Mouse (Mus musculus): ENCODE measurements at regions not wholly inside any gene's neighbourhood (a gene's known extent, or its start where the extent isn't known, plus 50 kb on each side); places are given as distances from the start of the nearest gene placed in this dataset.

DNA sequence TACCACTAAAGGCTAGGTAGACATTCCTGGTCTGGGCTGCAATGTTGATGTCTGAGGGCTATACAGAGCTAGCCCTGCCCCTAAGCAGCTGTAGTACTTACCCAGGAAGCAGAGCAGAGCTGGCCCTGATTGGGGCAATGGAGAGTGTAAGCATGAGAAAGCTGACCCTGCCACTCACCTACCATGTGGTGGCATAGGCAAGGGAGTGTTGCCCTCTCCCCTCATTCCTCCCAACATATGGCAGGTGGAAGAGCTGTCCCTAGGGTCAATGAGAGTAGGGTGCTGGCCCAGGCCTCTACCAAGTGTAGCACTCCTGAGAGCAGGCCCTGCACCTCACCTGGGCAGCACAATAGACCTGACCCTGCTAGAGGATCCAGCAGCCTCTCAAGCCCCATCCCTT lies 136.4 kb downstream of the Srek1 start:
- Histone ChIP-seq H3K4me1 (ENCODE audit: control insufficient read depth in 1 of 2, insufficient read depth in 2 of 2) (no peaks in the 10 kb centered on the region), H3K27ac (ENCODE audit: insufficient read depth, low read depth) (no peak overlapping the region), H3K4me2 (ENCODE audit: insufficient read depth, low read depth, poor library complexity, severe bottlenecking) (no peak overlapping the region), H3K36me3 (replicated peaks in 1 of 2; ENCODE audit: control insufficient read depth in 1 of 2, insufficient read depth in 1 of 2, low read length in 1 of 2) (no peaks in the 10 kb centered on the region), H3K9me3 (replicated peaks; ENCODE audit: low read length) (no peaks in the 10 kb centered on the region), H3K4me3 (replicated peaks in 1 of 3; ENCODE audit: low read depth in 2 of 3, low read length in 2 of 3, poor library complexity in 1 of 3) (no peak overlapping the region), H3K9ac (ENCODE audit: insufficient read depth, low read depth) (no peak overlapping the region), H3K79me2 (replicated peaks; ENCODE audit: control insufficient read depth, extremely low read depth, insufficient read depth, poor library complexity, severe bottlenecking) (no peaks in the 10 kb centered on the region), H3K27me3 (replicated peaks) (no peaks in the 10 kb centered on the region)
- dilution Hi-C loops (cut with MboI; ENCODE audit: extremely low pct_ligation_motif_present, extremely low pct_unique_long_range_greater_than_20kb, low sequenced_read_pairs): no loop called here
- no peak for DNase-seq (ENCODE audit: extremely low read depth)
- in situ Hi-C loops (cut with MboI; ENCODE audit: low pct_ligation_motif_present, low pct_unique_long_range_greater_than_20kb, low sequenced_read_pairs): loop anchor here (10.0 kb wide), 1 partner anchor 123 kb away; no protein-coding TSS in a partner anchor
- TF ChIP-seq MXI1 (IDR thresholded peaks at IDR 0.05; ENCODE audit: low read depth, low read length): no peak
- no peak for TF ChIP-seq ZNF384 (IDR thresholded peaks at IDR 0.05; ENCODE audit: low read depth, low read length)
- no peak for TF ChIP-seq ELF1 (IDR thresholded peaks at IDR 0.05; ENCODE audit: low read depth, low read length)
- TF ChIP-seq POLR2AphosphoS2 (IDR thresholded peaks at IDR 0.05; ENCODE audit: low read depth, low read length): no peak
- TF ChIP-seq SMC3 (IDR thresholded peaks at IDR 0.05; ENCODE audit: low read depth, low read length): no peak

DNA sequence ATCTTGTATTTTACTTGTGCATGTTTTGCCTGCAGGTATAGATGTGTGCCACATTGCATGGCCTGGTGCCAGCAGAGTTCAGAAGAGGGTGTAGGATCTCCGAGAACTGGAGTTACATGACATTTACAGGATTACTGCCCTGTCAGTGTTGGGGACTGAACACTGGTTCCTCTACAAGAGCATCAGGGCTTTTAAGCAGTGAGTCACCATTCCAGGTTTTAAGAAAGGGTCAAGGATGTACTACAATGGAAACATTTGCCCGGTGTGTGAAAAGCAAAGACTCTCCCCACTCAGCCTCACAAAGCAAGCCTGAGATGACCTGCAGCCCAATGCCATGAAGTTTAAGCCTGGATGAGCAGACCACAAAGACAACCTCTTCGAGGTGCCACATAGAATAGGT lies 137.0 kb downstream of the Srek1 start:
- Histone ChIP-seq H3K9ac (ENCODE audit: insufficient read depth, low read depth) (no peak overlapping the region), H3K4me1 (ENCODE audit: control insufficient read depth in 1 of 2, insufficient read depth in 2 of 2) (no peaks in the 10 kb centered on the region), H3K36me3 (replicated peaks in 1 of 2; ENCODE audit: control insufficient read depth in 1 of 2, insufficient read depth in 1 of 2, low read length in 1 of 2) (no peaks in the 10 kb centered on the region), H3K79me2 (replicated peaks; ENCODE audit: control insufficient read depth, extremely low read depth, insufficient read depth, poor library complexity, severe bottlenecking) (no peaks in the 10 kb centered on the region), H3K27ac (ENCODE audit: insufficient read depth, low read depth) (no peak overlapping the region), H3K9me3 (replicated peaks; ENCODE audit: low read length) (no peaks in the 10 kb centered on the region), H3K4me2 (ENCODE audit: insufficient read depth, low read depth, poor library complexity, severe bottlenecking) (no peak overlapping the region), H3K4me3 (replicated peaks in 1 of 3; ENCODE audit: low read depth in 2 of 3, low read length in 2 of 3, poor library complexity in 1 of 3) (no peak overlapping the region), H3K27me3 (replicated peaks) (no peaks in the 10 kb centered on the region)
- in situ Hi-C loops (cut with MboI; ENCODE audit: low pct_ligation_motif_present, low pct_unique_long_range_greater_than_20kb, low sequenced_read_pairs) (loop anchor here (10.0 kb wide), 1 partner anchor 123 kb away; no protein-coding TSS in a partner anchor), dilution Hi-C loops (cut with MboI; ENCODE audit: extremely low pct_ligation_motif_present, extremely low pct_unique_long_range_greater_than_20kb, low sequenced_read_pairs) (no loop called here)
- DNase-seq (ENCODE audit: extremely low read depth): no peak
- TF ChIP-seq RAD21 (IDR thresholded peaks at IDR 0.05; ENCODE audit: low read depth, low read length): no peak

DNA sequence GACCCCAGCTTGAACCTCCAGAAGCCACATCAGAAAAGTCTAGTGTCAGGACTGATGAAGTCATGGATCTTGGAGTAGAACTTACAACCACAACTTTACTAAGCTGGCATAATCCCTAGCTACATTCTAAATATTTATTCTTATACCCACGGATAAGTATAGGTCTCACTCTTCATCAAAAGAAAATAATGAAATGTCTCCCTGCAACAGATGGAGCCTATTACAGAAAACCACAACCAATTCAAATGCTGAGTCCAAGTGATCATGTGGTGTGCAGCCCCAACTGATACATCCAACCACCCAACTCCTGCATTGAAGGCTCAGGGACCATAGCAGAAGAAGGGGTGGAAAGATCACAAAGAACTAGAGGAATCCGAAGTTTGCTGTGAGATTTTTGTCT lies 137.8 kb downstream of the Srek1 start:
- Histone ChIP-seq H3K4me3 (replicated peaks in 1 of 3; ENCODE audit: low read depth in 2 of 3, low read length in 2 of 3, poor library complexity in 1 of 3) (no peak overlapping the region), H3K9ac (ENCODE audit: insufficient read depth, low read depth) (no peak overlapping the region), H3K27me3 (replicated peaks) (no peaks in the 10 kb centered on the region), H3K4me1 (ENCODE audit: control insufficient read depth in 1 of 2, insufficient read depth in 2 of 2) (no peaks in the 10 kb centered on the region), H3K79me2 (replicated peaks; ENCODE audit: control insufficient read depth, extremely low read depth, insufficient read depth, poor library complexity, severe bottlenecking) (no peaks in the 10 kb centered on the region), H3K36me3 (replicated peaks in 1 of 2; ENCODE audit: control insufficient read depth in 1 of 2, insufficient read depth in 1 of 2, low read length in 1 of 2) (no peaks in the 10 kb centered on the region), H3K4me2 (ENCODE audit: insufficient read depth, low read depth, poor library complexity, severe bottlenecking) (no peak overlapping the region), H3K9me3 (replicated peaks; ENCODE audit: low read length) (no peaks in the 10 kb centered on the region), H3K27ac (ENCODE audit: insufficient read depth, low read depth) (no peak overlapping the region)
- in situ Hi-C loops (cut with MboI; ENCODE audit: low pct_ligation_motif_present, low pct_unique_long_range_greater_than_20kb, low sequenced_read_pairs) (loop anchor here (10.0 kb wide), 1 partner anchor 122 kb away; no protein-coding TSS in a partner anchor), dilution Hi-C loops (cut with MboI; ENCODE audit: extremely low pct_ligation_motif_present, extremely low pct_unique_long_range_greater_than_20kb, low sequenced_read_pairs) (no loop called here)
- DNase-seq (ENCODE audit: extremely low read depth): no peak
- TF ChIP-seq SIN3A (IDR thresholded peaks at IDR 0.05; ENCODE audit: low read length): no peak

DNA sequence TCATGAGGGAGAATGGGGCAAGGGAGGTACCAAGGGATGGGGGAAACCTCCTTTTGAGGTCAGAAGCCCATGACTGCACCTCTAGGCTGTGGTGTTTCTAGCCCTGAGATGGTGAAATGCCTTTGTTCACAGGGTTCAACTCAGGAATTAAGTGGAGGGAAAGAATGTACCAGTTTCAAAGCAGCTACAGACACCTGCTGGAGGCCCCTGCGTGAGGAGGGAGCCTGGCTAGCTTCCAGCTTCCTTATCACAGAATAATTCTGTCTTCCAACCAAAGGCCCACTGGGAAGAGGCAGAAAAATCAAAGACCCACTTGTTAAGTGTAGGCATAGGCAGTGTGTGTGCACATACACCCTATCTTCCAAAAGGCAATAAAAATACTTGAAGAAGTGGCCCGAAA lies 150.6 kb downstream of the Srek1 start:
- Histone ChIP-seq H3K27me3 (replicated peaks) (peaks cover 4% of the 10 kb centered on the region), H3K27ac (ENCODE audit: insufficient read depth, low read depth) (no peak overlapping the region), H3K36me3 (replicated peaks in 1 of 2; ENCODE audit: control insufficient read depth in 1 of 2, insufficient read depth in 1 of 2, low read length in 1 of 2) (no peaks in the 10 kb centered on the region), H3K9me3 (replicated peaks; ENCODE audit: low read length) (no peaks in the 10 kb centered on the region), H3K4me2 (ENCODE audit: insufficient read depth, low read depth, poor library complexity, severe bottlenecking) (no peak overlapping the region), H3K79me2 (replicated peaks; ENCODE audit: control insufficient read depth, extremely low read depth, insufficient read depth, poor library complexity, severe bottlenecking) (no peaks in the 10 kb centered on the region), H3K9ac (ENCODE audit: insufficient read depth, low read depth) (no peak overlapping the region), H3K4me3 (replicated peaks in 1 of 3; ENCODE audit: low read depth in 2 of 3, low read length in 2 of 3, poor library complexity in 1 of 3) (no peak overlapping the region), H3K4me1 (ENCODE audit: control insufficient read depth in 1 of 2, insufficient read depth in 2 of 2) (no peaks in the 10 kb centered on the region)
- TF ChIP-seq USF1 (IDR thresholded peaks at IDR 0.05; ENCODE audit: low read depth, low read length) (no peak), POLR2AphosphoS2 (IDR thresholded peaks at IDR 0.05; ENCODE audit: low read depth, low read length) (no peak), MAZ (IDR thresholded peaks at IDR 0.05; ENCODE audit: low read depth, low read length) (no peak), GABPA (IDR thresholded peaks at IDR 0.05; ENCODE audit: insufficient replicate concordance, low read depth, low read length) (no peak), MYC (IDR thresholded peaks at IDR 0.05; ENCODE audit: low read depth, low read length) (no peak), ZMIZ1 (IDR thresholded peaks at IDR 0.05; ENCODE audit: low read depth, low read length) (no peak), IRF4 (IDR thresholded peaks at IDR 0.05; ENCODE audit: low read depth, low read length) (no peak), EP300 (IDR thresholded peaks at IDR 0.05; ENCODE audit: low read length) (no peak), MAX (IDR thresholded peaks at IDR 0.05; ENCODE audit: low read length) (no peak), SIN3A (IDR thresholded peaks at IDR 0.05; ENCODE audit: low read length) (no peak), NELFE (IDR thresholded peaks at IDR 0.05; ENCODE audit: low read depth, low read length) (no peak), SMC3 (IDR thresholded peaks at IDR 0.05; ENCODE audit: low read depth, low read length) (no peak), PAX5 (IDR thresholded peaks at IDR 0.05; ENCODE audit: low read length) (no peak), JUND (conservative IDR thresholded peaks at IDR 0.05; ENCODE audit: low read depth, low read length) (no peak), ELF1 (IDR thresholded peaks at IDR 0.05; ENCODE audit: low read depth, low read length) (no peak), TBP (conservative IDR thresholded peaks at IDR 0.05; ENCODE audit: low read depth, low read length) (no peak)
- dilution Hi-C loops (cut with MboI; ENCODE audit: extremely low pct_ligation_motif_present, extremely low pct_unique_long_range_greater_than_20kb, low sequenced_read_pairs) (no loop called here), in situ Hi-C loops (cut with MboI; ENCODE audit: low pct_ligation_motif_present, low pct_unique_long_range_greater_than_20kb, low sequenced_read_pairs) (no loop called here)
- no peak for DNase-seq (ENCODE audit: extremely low read depth)
